Mouse (Mus musculus): ENCODE results near the gene Dock4. TPM values are rescaled to one million over a fixed set of nuclear protein-coding genes. Genes with fewer than 3 reads are reported as not detected.

Dock4 gene
- total and polyA plus RNA-seq, 3 experiments, result 4.3 to 13.6 (median 11.2) TPM

DNA sequence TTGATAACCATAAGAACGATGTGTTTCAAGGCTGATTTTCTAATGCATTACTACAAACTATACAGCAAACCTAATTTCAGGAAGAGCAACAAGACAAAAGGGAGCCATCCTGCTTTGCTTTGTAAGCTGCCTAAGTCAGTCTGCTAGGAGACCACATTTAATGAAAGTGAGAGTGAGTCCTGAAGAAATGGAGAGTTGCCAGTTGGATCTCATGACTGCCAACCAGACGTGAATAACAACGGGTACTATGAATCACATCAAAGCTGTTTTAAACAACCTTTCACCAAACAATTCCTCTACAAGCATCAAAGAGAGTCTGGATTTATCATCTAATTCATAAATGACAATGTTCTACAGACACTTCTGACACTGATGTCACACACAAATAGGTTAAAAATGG, 11.7 kb upstream of the Dock4 start:
- no peak for DNase-seq
- intact Hi-C loops (cut with DNase I), result no loop called here

DNA sequence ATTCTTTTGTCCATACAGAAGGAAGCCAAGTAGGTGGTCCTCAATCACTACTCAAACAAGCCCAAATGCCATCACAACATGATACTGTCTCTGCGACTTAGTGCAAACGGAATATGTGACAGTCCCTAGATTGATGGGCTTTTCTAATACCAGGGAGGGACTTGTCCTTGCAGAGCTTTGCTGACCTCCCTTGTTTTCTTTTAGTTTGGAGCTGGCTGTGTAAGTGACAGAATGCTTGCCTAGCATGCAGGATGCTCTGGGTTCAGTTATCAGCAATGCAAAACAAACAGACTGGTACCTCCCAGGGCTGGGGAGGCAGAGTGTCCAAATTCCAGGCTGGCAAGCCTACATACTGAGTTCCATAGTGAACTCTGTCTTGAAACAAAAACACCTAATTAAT, 7.7 kb upstream of the Dock4 start:
- TF ChIP-seq CTCF (IDR thresholded peaks at IDR 0.05) (no peak), EP300 (IDR thresholded peaks at IDR 0.05; ENCODE audit: insufficient read depth, low read depth, low read length) (no peak), POLR2A (IDR thresholded peaks at IDR 0.05; ENCODE audit: insufficient read depth, low read depth, low read length) (no peak)
- intact Hi-C loops (cut with DNase I), result no loop called here

More for the DNA sequence above, 11.7 kb upstream of the Dock4 start:
- 22% methylated on average over 3 of the region's 3 CpGs for WGBS
- peaks cover 6% of the 10 kb centered on the region for H3K79me2 ChIP-seq (replicated peaks; ENCODE audit: control insufficient read depth, insufficient read depth, low read length)
- H3K4me1 ChIP-seq (ENCODE audit: control insufficient read depth, insufficient read depth, low read length), result peaks cover 6% of the 10 kb centered on the region
- no peak for TF ChIP-seq EP300 (IDR thresholded peaks at IDR 0.05; ENCODE audit: insufficient read depth, low read depth, low read length)
- TF ChIP-seq CTCF (IDR thresholded peaks at IDR 0.05), result no peak
- no peak for TF ChIP-seq POLR2A (IDR thresholded peaks at IDR 0.05; ENCODE audit: insufficient read depth, low read depth, low read length)
- H3K4me3 ChIP-seq, result no peak overlapping the region
- H3K27ac ChIP-seq, result no peak overlapping the region
- peaks cover 7% of the 10 kb centered on the region for H3K36me3 ChIP-seq (ENCODE audit: control insufficient read depth, insufficient read depth, low read length)
- no peak overlapping the region for H3K9ac ChIP-seq (ENCODE audit: low read depth, low read length)
- no peaks in the 10 kb centered on the region for H3K27me3 ChIP-seq (ENCODE audit: control insufficient read depth, insufficient read depth, low read length)

DNA sequence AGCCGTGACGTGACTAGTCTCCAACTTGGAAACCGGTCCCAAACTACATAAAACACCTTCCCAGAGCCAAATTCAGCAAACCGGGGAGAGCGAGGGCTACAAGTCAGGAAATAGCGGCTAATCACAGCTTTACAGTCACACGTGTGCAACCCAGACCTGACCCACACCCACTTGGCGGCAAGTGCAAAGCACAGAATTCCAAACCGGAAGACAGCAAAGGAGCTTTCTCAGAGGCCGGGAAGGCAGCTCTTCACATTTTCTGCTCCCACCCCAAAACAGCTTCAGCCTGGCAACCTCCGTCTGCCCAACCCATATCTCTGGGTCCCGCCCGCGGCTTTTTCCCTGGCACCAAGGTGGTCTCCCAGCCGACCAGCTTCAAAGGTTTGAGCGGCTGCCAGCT, 546 bp upstream of the Dock4 start:
- 0% methylated on average over 16 of the region's 16 CpGs for WGBS
- no peak for DNase-seq
- H3K9ac ChIP-seq (ENCODE audit: low read depth, low read length), result peak overlapping the region; percentile 66

More for the DNA sequence above, 7.7 kb upstream of the Dock4 start:
- DNase-seq, result no peak
- H3K27ac ChIP-seq, result no peak overlapping the region
- no peaks in the 10 kb centered on the region; the same call in 1 of the 2 replicates for H3K36me3 ChIP-seq (ENCODE audit: control insufficient read depth, insufficient read depth, low read length)
- no peaks in the 10 kb centered on the region for H3K27me3 ChIP-seq (ENCODE audit: control insufficient read depth, insufficient read depth, low read length)
- no peaks in the 10 kb centered on the region; the same call in 1 of the 2 replicates for H3K4me1 ChIP-seq (ENCODE audit: control insufficient read depth, insufficient read depth, low read length)
- WGBS, result 71% methylated on average over 2 of the region's 2 CpGs
- no peak overlapping the region for H3K9ac ChIP-seq (ENCODE audit: low read depth, low read length)
- peaks cover 9% of the 10 kb centered on the region for H3K79me2 ChIP-seq (replicated peaks; ENCODE audit: control insufficient read depth, insufficient read depth, low read length)
- no peak overlapping the region for H3K4me3 ChIP-seq

DNA sequence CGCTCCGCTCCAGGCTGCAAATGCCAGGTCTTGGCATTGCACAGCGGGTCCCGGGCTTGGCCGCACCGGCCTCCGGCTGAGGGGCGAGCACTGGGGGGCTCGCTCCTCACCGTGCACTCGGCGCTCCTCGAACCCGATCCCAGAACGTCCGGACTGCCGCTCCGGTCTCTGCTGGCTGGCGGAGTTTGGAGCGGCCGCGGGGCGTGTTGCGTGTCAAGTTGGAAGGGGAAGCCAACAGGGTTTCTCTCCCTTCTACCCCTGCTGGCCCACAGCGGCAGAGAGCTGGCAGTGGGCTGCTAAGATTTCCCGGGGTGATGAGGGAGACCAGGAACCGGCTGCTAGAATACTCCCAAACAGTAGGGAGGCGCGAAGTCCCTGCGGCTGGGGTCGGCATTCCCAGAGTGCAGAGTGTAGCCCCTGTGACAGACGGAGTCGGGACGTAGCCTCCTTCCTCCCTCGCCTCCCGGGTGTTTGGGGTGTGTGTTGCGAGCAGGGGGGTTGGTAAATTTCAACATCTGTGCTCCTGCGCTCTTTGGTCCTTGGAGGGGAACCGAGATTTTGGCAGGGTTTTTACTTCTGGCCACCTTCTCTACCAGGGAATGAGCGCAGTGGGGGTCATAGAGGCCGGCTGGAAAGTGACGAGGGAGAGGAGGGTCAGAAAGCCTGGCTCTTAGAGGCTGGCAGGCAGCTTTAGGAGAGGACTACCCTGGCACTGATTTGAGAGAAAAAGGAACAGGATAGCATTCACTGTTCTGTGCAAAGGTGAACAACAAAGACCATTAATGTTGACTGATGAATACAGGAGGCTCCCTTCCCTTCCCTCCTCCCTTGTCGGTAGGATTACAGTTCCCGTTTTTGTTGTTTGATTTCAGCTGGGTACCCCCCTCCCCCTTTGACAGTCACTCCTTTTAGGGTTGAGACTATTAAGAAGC, 964 bp downstream of the Dock4 start:
- Histone ChIP-seq H3K9ac (ENCODE audit: low read depth, low read length) (peak overlapping the region; percentile 83), H3K36me3 (ENCODE audit: control insufficient read depth, insufficient read depth, low read length) (no peaks in the 10 kb centered on the region), H3K27me3 (ENCODE audit: control insufficient read depth, insufficient read depth, low read length) (no peaks in the 10 kb centered on the region), H3K4me3 (peak overlapping the region; percentile 97), H3K4me1 (ENCODE audit: control insufficient read depth, insufficient read depth, low read length) (peaks cover 2% of the 10 kb centered on the region; the same call in 1 of the 2 replicates), H3K79me2 (replicated peaks; ENCODE audit: control insufficient read depth, insufficient read depth, low read length) (0 out of 2 replicates have a peak, but pooled peaks cover 2% of the 10 kb centered on the region), H3K27ac (peak overlapping the region; percentile 83)
- under 1% methylated on average over 44 of the region's 44 CpGs for WGBS
- intact Hi-C loops (cut with DNase I), result loop anchor here (2.0 to 10.0 kb wide), 7 partner anchors 26 to 224 kb away; no protein-coding TSS in a partner anchor
- no peak for TF ChIP-seq EP300 (IDR thresholded peaks at IDR 0.05; ENCODE audit: insufficient read depth, low read depth, low read length)
- 0 out of 2 replicates have a peak, but pooled peaks have one; percentile 12 for TF ChIP-seq CTCF (IDR thresholded peaks at IDR 0.05)
- TF ChIP-seq POLR2A (IDR thresholded peaks at IDR 0.05; ENCODE audit: insufficient read depth, low read depth, low read length), result no peak
- peak; percentile 67 to 73 for DNase-seq

More for the DNA sequence above, 546 bp upstream of the Dock4 start:
- Histone ChIP-seq H3K27ac (peak overlapping the region; percentile 85), H3K4me1 (ENCODE audit: control insufficient read depth, insufficient read depth, low read length) (peaks cover 2% of the 10 kb centered on the region; the same call in 1 of the 2 replicates), H3K79me2 (replicated peaks; ENCODE audit: control insufficient read depth, insufficient read depth, low read length) (peaks cover 2% of the 10 kb centered on the region; the same call in 1 of the 2 replicates), H3K27me3 (ENCODE audit: control insufficient read depth, insufficient read depth, low read length) (no peaks in the 10 kb centered on the region), H3K4me3 (peak overlapping the region; percentile 94), H3K36me3 (ENCODE audit: control insufficient read depth, insufficient read depth, low read length) (no peaks in the 10 kb centered on the region)
- intact Hi-C loops (cut with DNase I), result loop anchor here (5.0 to 10.0 kb wide), 6 partner anchors 57 to 223 kb away; no protein-coding TSS in a partner anchor
- no peak for TF ChIP-seq CTCF (IDR thresholded peaks at IDR 0.05)
- 0 out of 2 replicates have a peak, but pooled peaks have one; percentile 18 for TF ChIP-seq EP300 (IDR thresholded peaks at IDR 0.05; ENCODE audit: insufficient read depth, low read depth, low read length)
- no peak for TF ChIP-seq POLR2A (IDR thresholded peaks at IDR 0.05; ENCODE audit: insufficient read depth, low read depth, low read length)

GRCm38 (mm10) chr12:40447561-40448355, 2.0 kb downstream of the Dock4 start:
- Histone ChIP-seq H3K79me2 (replicated peaks; ENCODE audit: control insufficient read depth, insufficient read depth, low read length) (0 out of 2 replicates have a peak, but pooled peaks cover under 1% of the 10 kb centered on the region), H3K4me1 (ENCODE audit: control insufficient read depth, insufficient read depth, low read length) (peaks cover 2% of the 10 kb centered on the region; the same call in 1 of the 2 replicates), H3K27me3 (ENCODE audit: control insufficient read depth, insufficient read depth, low read length) (no peaks in the 10 kb centered on the region), H3K9ac (ENCODE audit: low read depth, low read length) (peak overlapping the region; percentile 44), H3K4me3 (peak overlapping the region; percentile 97), H3K27ac (peak overlapping the region; percentile 83), H3K36me3 (ENCODE audit: control insufficient read depth, insufficient read depth, low read length) (no peaks in the 10 kb centered on the region)
- WGBS, result 22% methylated on average over 10 of the region's 10 CpGs
- TF ChIP-seq CTCF (IDR thresholded peaks at IDR 0.05) (no peak), POLR2A (IDR thresholded peaks at IDR 0.05; ENCODE audit: insufficient read depth, low read depth, low read length) (no peak), EP300 (IDR thresholded peaks at IDR 0.05; ENCODE audit: insufficient read depth, low read depth, low read length) (no peak)
- DNase-seq, result peak in 1 of 2 experiments; percentile 21
- intact Hi-C loops (cut with DNase I), result loop anchor here (2.0 to 10.0 kb wide), 7 partner anchors 25 to 225 kb away; no protein-coding TSS in a partner anchor
